Mouse (Mus musculus) kidney, embryonic 15.5 days (tissue): ENCODE measurements around the gene Pnrc1. TPM values are rescaled to one million over a fixed set of nuclear protein-coding genes. Genes with fewer than 3 reads are reported as not detected.

Experiments used
- ATAC-seq: fragments of 200-750 bp; cut with Nextera tagmentation; replicated peaks from 2 replicates; pipeline ENCODE4 v1.8.0; 2017; ENCODE audit warnings: moderate TSS enrichment; ENCODE audit not compliant: low FRiP score
- H3K27ac ChIP-seq: fragments of 300-500 bp; sonication (generic); 2 replicates; pipeline ENCODE4 v1.5.1; 2015; ENCODE audit warnings: mild to moderate bottlenecking, inconsistent platforms
- H3K27me3 ChIP-seq: fragments of 300-500 bp; sonication (generic); 2 replicates; pipeline ENCODE4 v1.6.1; 2015; ENCODE audit warnings: inconsistent platforms
- H3K36me3 ChIP-seq: fragments of 300-500 bp; sonication (generic); 2 replicates; pipeline ENCODE4 v1.6.1; 2015; ENCODE audit warnings: inconsistent platforms
- H3K4me1 ChIP-seq: fragments of 300-500 bp; sonication (generic); 2 replicates; pipeline ENCODE4 v1.6.1; 2015; ENCODE audit warnings: inconsistent platforms
- H3K4me2 ChIP-seq: fragments of 300-500 bp; sonication (generic); 2 replicates; pipeline ENCODE4 v1.6.1; 2015; ENCODE audit warnings: moderate library complexity, mild to moderate bottlenecking, inconsistent platforms
- H3K4me3 ChIP-seq: fragments of 300-500 bp; sonication (generic); replicated peaks from 2 replicates; pipeline ENCODE4 v1.5.1; 2015; ENCODE audit warnings: mild to moderate bottlenecking, inconsistent platforms
- H3K9ac ChIP-seq: fragments of 300-500 bp; sonication (generic); 2 replicates; pipeline ENCODE4 v1.6.1; 2015; ENCODE audit warnings: mild to moderate bottlenecking, inconsistent platforms
- H3K9me3 ChIP-seq: fragments of 300-500 bp; sonication (generic); replicated peaks from 2 replicates; pipeline ENCODE4 v1.6.1; 2016; ENCODE audit warnings: inconsistent platforms
- WGBS: fragments of 180-500 bp; shearing (Covaris S2); methylation state at CpG from one replicate; pipeline ENCODE4 v1.1.7; 2015; ENCODE audit warnings: mixed read lengths; 5-methylcytosine and 5-hydroxymethylcytosine counted together
- polyA plus RNA-seq: library from polyadenylated mRNA; unstranded; fragments of >200 nt; fragmentation: Nextera tagmentation; extraction: Ambion mirVana; gene quantifications from 2 replicates; pipeline ENCODE4 v1.2.1, GENCODE M21; 2015

Pnrc1 gene
- polyA plus RNA-seq, 1 experiment from 2014 or later, result 86.5 TPM

GRCm38 (mm10) chr4:33261311-33261753, 28.6 kb downstream of the Pnrc1 start:
- Histone ChIP-seq H3K27me3 (no peaks in the 10 kb centered on the region), H3K36me3 (no peaks in the 10 kb centered on the region), H3K27ac (peak overlapping the region; percentile 29), H3K9ac (no peak overlapping the region), H3K4me2 (no peak overlapping the region), H3K4me1 (peaks cover 7% of the 10 kb centered on the region; the same call in 1 of the 2 replicates), H3K4me3 (no peak overlapping the region), H3K9me3 (no peaks in the 10 kb centered on the region)
- ATAC-seq, result peak; percentile 59
- WGBS, result 55% methylated on average over 7 of the region's 7 CpGs

- Histone ChIP-seq H3K27ac (no peak overlapping the region), H3K27me3 (no peaks in the 10 kb centered on the region), H3K4me3 (no peak overlapping the region), H3K9ac (no peak overlapping the region), H3K4me2 (no peak overlapping the region), H3K36me3 (no peaks in the 10 kb centered on the region), H3K4me1 (peaks cover 7% of the 10 kb centered on the region; the same call in 1 of the 2 replicates), H3K9me3 (no peaks in the 10 kb centered on the region)
- ATAC-seq, result no peak
Measured at GRCm38 (mm10) chr4:33260311-33260710, 29.7 kb downstream of the Pnrc1 start.

GRCm38 (mm10) chr4:33257263-33257964, 32.5 kb downstream of the Pnrc1 start:
- no peaks in the 10 kb centered on the region for H3K9me3 ChIP-seq
- H3K9ac ChIP-seq, result no peak overlapping the region
- no peak overlapping the region for H3K27ac ChIP-seq
- H3K36me3 ChIP-seq, result no peaks in the 10 kb centered on the region
- H3K4me2 ChIP-seq, result no peak overlapping the region
- peaks cover 7% of the 10 kb centered on the region; the same call in 1 of the 2 replicates for H3K4me1 ChIP-seq
- no peaks in the 10 kb centered on the region for H3K27me3 ChIP-seq
- 71% methylated on average over 11 of the region's 11 CpGs for WGBS
- no peak overlapping the region for H3K4me3 ChIP-seq
- no peak for ATAC-seq

- Histone ChIP-seq H3K27me3 (no peaks in the 10 kb centered on the region), H3K9me3 (no peaks in the 10 kb centered on the region), H3K4me2 (no peak overlapping the region), H3K27ac (no peak overlapping the region), H3K4me3 (no peak overlapping the region), H3K9ac (no peak overlapping the region), H3K4me1 (peaks cover 2% of the 10 kb centered on the region; the same call in 1 of the 2 replicates), H3K36me3 (no peaks in the 10 kb centered on the region)
- 82% methylated on average over 4 of the region's 4 CpGs for WGBS
- ATAC-seq, result no peak
Measured at GRCm38 (mm10) chr4:33254706-33255105, 35.3 kb downstream of the Pnrc1 start.

- no peak overlapping the region for H3K9ac ChIP-seq
- peaks cover 14% of the 10 kb centered on the region for H3K4me1 ChIP-seq
- no peak overlapping the region for H3K4me3 ChIP-seq
- no peaks in the 10 kb centered on the region for H3K27me3 ChIP-seq
- H3K9me3 ChIP-seq, result no peaks in the 10 kb centered on the region
- H3K36me3 ChIP-seq, result peaks cover 4% of the 10 kb centered on the region
- no peak for ATAC-seq
- 91% methylated on average over 2 of the region's 2 CpGs for WGBS
- no peak overlapping the region for H3K4me2 ChIP-seq
- no peak overlapping the region for H3K27ac ChIP-seq
Measured at GRCm38 (mm10) chr4:33250867-33251266, 39.1 kb downstream of the Pnrc1 start.

GRCm38 (mm10) chr4:33249716-33250230, 40.2 kb downstream of the Pnrc1 start:
- peaks cover 17% of the 10 kb centered on the region for H3K4me1 ChIP-seq
- no peak overlapping the region for H3K4me2 ChIP-seq
- H3K9ac ChIP-seq, result no peak overlapping the region
- no peak overlapping the region for H3K4me3 ChIP-seq
- peak overlapping the region; percentile 100; the same call in 1 of the 2 replicates for H3K27ac ChIP-seq
- peaks cover 15% of the 10 kb centered on the region for H3K36me3 ChIP-seq
- no peaks in the 10 kb centered on the region for H3K27me3 ChIP-seq
- 75% methylated on average over 1 of the region's 1 CpGs for WGBS
- no peak for ATAC-seq
- no peaks in the 10 kb centered on the region for H3K9me3 ChIP-seq

- Histone ChIP-seq H3K9me3 (no peaks in the 10 kb centered on the region), H3K4me3 (peak overlapping the region; percentile 92), H3K36me3 (peaks cover 24% of the 10 kb centered on the region), H3K4me2 (peak overlapping the region; percentile 68), H3K27ac (peak overlapping the region; percentile 100), H3K9ac (peak overlapping the region; percentile 48), H3K4me1 (peaks cover 21% of the 10 kb centered on the region), H3K27me3 (no peaks in the 10 kb centered on the region)
- ATAC-seq, result no peak
- 0% methylated on average over 4 of the region's 4 CpGs for WGBS
Measured at GRCm38 (mm10) chr4:33248915-33249314, 41.0 kb downstream of the Pnrc1 start.

- Histone ChIP-seq H3K4me1 (peaks cover 21% of the 10 kb centered on the region), H3K27ac (peak overlapping the region; percentile 100), H3K9me3 (no peaks in the 10 kb centered on the region), H3K27me3 (no peaks in the 10 kb centered on the region), H3K36me3 (peaks cover 30% of the 10 kb centered on the region), H3K4me3 (peak overlapping the region; percentile 92), H3K9ac (peak overlapping the region; percentile 99), H3K4me2 (peak overlapping the region; percentile 68)
- peak; percentile 94 for ATAC-seq
- WGBS, result under 1% methylated on average over 86 of the region's 88 CpGs
Measured at GRCm38 (mm10) chr4:33248062-33248889, 41.7 kb downstream of the Pnrc1 start.

GRCm38 (mm10) chr4:33247479-33248053, 42.4 kb downstream of the Pnrc1 start:
- Histone ChIP-seq H3K27me3 (no peaks in the 10 kb centered on the region), H3K9me3 (no peaks in the 10 kb centered on the region), H3K4me1 (peaks cover 21% of the 10 kb centered on the region), H3K9ac (peak overlapping the region; percentile 99), H3K36me3 (peaks cover 37% of the 10 kb centered on the region), H3K4me2 (peak overlapping the region; percentile 68), H3K4me3 (peak overlapping the region; percentile 92), H3K27ac (peak overlapping the region; percentile 100)
- ATAC-seq, result peak; percentile 93
- under 1% methylated on average over 60 of the region's 60 CpGs for WGBS

GRCm38 (mm10) chr4:33245853-33246395, 44.0 kb downstream of the Pnrc1 start:
- H3K4me2 ChIP-seq, result peak overlapping the region; percentile 68
- H3K27me3 ChIP-seq, result no peaks in the 10 kb centered on the region
- H3K27ac ChIP-seq, result no peak overlapping the region
- 82% methylated on average over 14 of the region's 14 CpGs for WGBS
- peaks cover 21% of the 10 kb centered on the region for H3K4me1 ChIP-seq
- no peak overlapping the region; the same call in none of the 2 replicates for H3K9ac ChIP-seq
- H3K9me3 ChIP-seq, result no peaks in the 10 kb centered on the region
- ATAC-seq, result no peak
- peak overlapping the region; percentile 92 for H3K4me3 ChIP-seq
- peaks cover 40% of the 10 kb centered on the region for H3K36me3 ChIP-seq

GRCm38 (mm10) chr4:33243921-33244320, 46.0 kb downstream of the Pnrc1 start:
- Histone ChIP-seq H3K4me2 (no peak overlapping the region), H3K9me3 (no peaks in the 10 kb centered on the region), H3K27me3 (no peaks in the 10 kb centered on the region), H3K4me3 (no peak overlapping the region), H3K4me1 (peaks cover 12% of the 10 kb centered on the region), H3K36me3 (peaks cover 40% of the 10 kb centered on the region), H3K27ac (no peak overlapping the region), H3K9ac (no peak overlapping the region)
- 88% methylated on average over 4 of the region's 4 CpGs for WGBS
- no peak for ATAC-seq
